Mouse (Mus musculus): Measurements from ENCODE around the gene Slc30a6.

Slc30a6 gene

GRCm38 (mm10) chr17:74395383-74396065 lies at the start of gene Slc30a6:
Slc30a6 (plus strand) TSS chr17:74395608.
- in situ Hi-C loops (cut with MboI, MseI) = loop anchor here (5.0 kb wide), 1 partner anchor 78 kb away; no protein-coding TSS in a partner anchor

DNA sequence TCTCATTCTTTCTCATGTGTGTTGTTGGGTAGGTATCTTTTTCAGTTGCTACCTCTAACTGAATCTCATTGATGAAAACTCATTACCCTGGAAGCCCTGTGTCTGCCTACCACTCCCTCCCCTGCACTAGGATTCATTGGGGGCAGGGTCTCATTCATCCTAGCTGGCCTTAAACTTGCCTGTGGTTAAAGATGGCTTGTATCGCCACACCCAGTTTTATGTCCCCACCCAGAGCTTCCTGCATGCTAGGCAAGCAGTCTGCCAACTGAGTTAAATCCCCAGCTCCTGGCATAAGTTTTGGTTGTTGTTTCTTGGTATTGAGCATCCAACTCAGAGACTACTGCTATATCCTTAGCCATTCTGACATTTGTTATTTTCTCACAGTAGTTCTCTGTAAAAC lies 31.8 kb upstream of the Slc30a6 start:
- in situ Hi-C loops (cut with MboI, MseI) = no loop called here

DNA sequence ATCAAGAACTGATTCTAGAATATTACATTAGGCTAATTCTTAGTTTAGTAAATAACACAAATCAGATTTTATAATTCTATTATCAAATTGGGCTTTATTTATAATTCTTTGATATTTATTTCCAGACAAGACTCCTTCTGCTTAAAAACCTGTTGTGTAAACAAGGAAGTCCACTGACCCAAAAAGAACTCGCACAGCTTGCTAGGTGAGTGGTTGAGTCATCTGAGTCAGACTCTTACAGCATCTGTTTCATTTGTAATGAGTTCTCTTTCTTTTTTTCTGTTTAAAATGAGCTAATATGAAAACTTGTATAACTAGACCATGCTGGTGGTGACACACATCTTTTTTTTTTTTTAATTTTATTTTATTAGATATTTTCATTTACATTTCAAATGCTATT lies 18.5 kb upstream of the Slc30a6 start:
- in situ Hi-C loops (cut with MboI, MseI) = no loop called here

GRCm38 (mm10) chr17:74386657-74387056 lies 8.8 kb upstream of the Slc30a6 start:
- in situ Hi-C loops (cut with MboI, MseI) = no loop called here

- in situ Hi-C loops (cut with MboI, MseI) = no loop called here
These were observed 5.6 kb upstream of the Slc30a6 start for GRCm38 (mm10) chr17:74389847-74390246.

DNA sequence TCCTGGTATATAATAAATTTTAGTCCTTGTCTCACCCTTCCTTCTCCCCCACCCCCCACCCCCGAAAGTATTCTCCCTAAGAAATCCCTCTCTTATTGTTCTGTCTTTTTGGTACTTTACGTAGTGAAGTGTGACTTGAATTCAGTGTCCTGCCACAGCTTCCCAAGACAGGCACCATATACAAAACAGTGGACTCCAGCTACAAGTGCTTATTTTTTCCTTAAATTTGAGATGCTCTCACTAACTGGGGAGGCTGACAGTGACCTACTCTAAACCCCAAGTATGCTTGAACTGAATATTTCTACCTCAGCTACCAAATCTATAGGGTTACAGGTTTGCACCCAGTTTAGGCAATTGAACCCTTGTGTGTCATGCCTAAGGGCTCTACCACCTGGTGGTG lies 1.0 kb upstream of the Slc30a6 start:
- in situ Hi-C loops (cut with MboI, MseI) = no loop called here

- in situ Hi-C loops (cut with MboI, MseI) = loop anchor here (5.0 kb wide), 1 partner anchor 78 kb away; no protein-coding TSS in a partner anchor
These were observed 553 bp upstream of the Slc30a6 start for GRCm38 (mm10) chr17:74394855-74395254.

DNA sequence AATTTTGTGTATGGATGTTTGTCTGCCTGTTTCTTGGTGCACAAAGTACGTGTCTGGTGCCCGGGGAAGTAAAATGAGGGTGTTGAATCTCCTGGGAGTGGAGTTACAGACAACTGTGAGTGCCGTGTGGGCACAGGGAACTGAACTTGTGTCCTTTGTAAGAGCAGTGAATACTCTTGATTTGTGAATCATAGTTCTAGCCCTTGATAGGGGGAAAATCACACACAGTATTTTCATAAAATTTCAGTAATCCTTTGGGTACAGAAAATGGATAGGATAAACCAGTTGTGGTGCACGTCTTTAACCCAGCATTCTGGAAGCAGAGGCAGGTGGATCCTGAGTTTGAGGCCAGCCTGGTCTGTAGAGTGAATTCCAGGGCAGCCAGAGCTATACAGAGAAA lies 1.4 kb downstream of the Slc30a6 start:
- in situ Hi-C loops (cut with MboI, MseI) = loop anchor here (5.0 kb wide), 1 partner anchor 79 kb away; no protein-coding TSS in a partner anchor

DNA sequence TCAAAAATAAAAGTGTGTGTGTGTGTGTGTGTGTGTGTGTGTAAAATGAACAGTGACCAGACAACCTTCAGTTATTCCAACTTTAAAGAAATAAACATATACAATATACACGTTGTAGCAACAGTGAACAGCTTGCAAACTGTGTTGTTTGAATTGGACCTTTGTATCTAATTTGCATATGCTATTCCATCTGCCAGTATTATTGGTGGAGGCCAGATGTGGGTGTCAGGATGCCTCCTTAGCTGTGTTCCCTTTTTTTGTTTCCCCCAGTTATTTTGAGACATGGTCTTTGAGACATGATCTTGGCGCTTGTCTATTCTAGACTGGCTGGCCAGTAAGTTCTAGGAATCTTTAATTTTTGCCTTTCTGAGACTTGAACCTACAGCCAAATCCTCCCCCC lies 1.8 kb downstream of the Slc30a6 start:
- in situ Hi-C loops (cut with MboI, MseI) = loop anchor here (5.0 kb wide), 1 partner anchor 80 kb away; no protein-coding TSS in a partner anchor

- in situ Hi-C loops (cut with MboI, MseI) = loop anchor here (5.0 kb wide), 1 partner anchor 85 kb away; the partner anchor contains the start of gene Yipf4
These were observed 7.2 kb downstream of the Slc30a6 start for GRCm38 (mm10) chr17:74402486-74403222.

- in situ Hi-C loops (cut with MboI, MseI) = no loop called here
These were observed 11.1 kb downstream of the Slc30a6 start for GRCm38 (mm10) chr17:74406487-74406886.

DNA sequence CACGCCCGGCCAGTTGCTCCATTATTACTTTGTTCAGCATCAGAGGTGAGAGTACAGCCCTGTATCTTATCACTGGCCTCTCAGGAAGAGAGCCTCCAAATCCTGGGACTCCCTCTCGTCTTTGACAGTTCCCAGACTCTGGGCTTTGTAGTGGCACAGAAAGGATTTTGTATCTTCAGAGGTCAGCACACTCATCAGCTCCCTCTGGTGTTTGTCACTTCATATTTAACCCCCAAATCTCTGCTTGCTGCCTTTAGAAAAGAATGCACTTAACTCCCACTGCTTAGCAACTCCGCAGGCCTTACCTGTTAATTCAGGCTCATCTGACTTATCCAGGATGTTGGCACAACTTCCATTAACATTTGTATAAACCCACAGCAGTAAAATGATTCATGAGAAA lies 14.3 kb downstream of the Slc30a6 start:
- in situ Hi-C loops (cut with MboI, MseI) = no loop called here

GRCm38 (mm10) chr17:74413324-74413723 lies 17.9 kb downstream of the Slc30a6 start:
- in situ Hi-C loops (cut with MboI, MseI) = no loop called here

DNA sequence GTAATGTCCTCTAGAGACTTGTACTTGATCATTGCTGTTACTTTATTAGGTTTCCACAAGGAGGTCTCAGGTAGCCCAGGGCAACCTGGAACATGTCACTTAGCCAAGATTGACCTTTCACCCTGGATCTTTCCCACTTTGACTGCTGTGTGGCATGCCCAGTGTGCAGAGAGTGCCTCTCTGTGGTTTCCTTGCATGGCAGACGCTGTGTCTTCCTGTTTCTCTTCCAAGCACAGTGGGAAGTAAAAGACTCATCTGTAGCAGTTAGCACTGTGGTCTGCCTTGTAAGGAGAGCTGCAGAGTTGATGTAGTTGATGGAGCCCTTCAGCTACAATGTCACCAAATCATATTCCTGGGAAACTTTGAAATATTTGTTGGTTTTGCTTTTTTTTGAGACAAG lies 19.3 kb downstream of the Slc30a6 start:
- in situ Hi-C loops (cut with MboI, MseI) = no loop called here

- in situ Hi-C loops (cut with MboI, MseI) = no loop called here
These were observed 21.5 kb downstream of the Slc30a6 start for GRCm38 (mm10) chr17:74416841-74417360.

- in situ Hi-C loops (cut with MboI, MseI) = no loop called here
These were observed 22.8 kb downstream of the Slc30a6 start for GRCm38 (mm10) chr17:74418171-74418570.

DNA sequence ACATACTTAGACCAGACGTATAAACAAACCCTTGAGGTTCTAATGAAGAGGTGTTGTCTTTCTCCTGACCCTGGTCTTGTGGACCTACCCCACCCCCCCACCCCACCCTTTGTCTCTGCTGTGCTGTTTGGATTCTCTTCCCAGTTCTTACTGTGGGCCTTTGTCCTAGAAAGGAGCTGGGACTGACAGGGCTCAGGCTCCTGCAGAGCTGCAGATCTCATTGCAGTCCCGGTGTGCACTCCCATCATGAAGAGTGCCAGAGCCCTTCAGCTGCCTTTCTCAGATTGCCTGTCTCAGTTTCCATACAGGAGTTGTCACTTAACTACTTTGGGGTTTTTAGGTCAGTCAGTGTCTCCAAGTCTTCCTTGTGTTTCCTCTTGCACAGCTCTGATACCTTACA lies 25.2 kb downstream of the Slc30a6 start:
- in situ Hi-C loops (cut with MboI, MseI) = no loop called here

GRCm38 (mm10) chr17:74424401-74425005 lies 29.1 kb downstream of the Slc30a6 start:
- in situ Hi-C loops (cut with MboI, MseI) = no loop called here

DNA sequence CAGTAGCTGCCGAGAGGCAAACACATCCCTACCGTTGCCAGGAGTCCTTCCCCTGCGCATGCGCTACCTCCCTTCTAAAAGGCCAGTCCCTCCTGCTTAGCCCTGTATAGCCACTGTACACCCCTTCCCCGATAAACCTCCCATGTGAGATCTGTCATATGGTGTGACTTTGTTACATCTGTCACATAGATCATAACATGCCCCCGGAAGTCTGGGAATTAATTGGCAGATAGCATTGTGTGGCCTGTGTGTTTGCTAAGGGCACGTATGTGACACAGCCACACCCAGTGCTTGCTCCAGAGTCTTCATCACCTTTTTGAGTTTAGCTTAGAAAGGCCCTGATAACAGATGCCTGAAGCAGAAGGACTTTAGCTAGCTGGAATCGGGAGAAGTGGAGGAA lies 34.7 kb downstream of the Slc30a6 start:
- in situ Hi-C loops (cut with MboI, MseI) = no loop called here

- in situ Hi-C loops (cut with MboI, MseI) = no loop called here
These were observed 36.1 kb downstream of the Slc30a6 start for GRCm38 (mm10) chr17:74431481-74431880.

DNA sequence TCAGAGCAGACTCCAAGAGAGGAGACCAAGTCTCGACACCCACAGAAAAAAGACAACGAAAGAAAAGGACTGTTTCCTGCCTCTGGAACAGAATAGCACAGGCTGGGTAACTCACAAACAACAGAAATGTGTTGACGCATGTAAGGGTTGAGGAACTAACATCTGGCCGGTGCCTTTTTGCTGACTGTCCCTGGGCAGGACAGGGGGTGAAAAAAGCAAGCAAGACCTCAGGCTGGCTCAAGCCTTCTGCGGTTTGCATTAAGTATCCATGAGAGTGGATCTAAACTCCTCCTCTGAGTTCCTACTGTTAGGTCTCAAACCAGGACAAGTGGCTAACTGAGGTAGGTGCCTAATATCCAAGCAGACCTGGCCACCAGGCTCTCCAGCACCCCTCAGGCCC lies 37.2 kb downstream of the Slc30a6 start:
- in situ Hi-C loops (cut with MboI, MseI) = no loop called here

- in situ Hi-C loops (cut with MboI, MseI) = no loop called here
These were observed 42.4 kb downstream of the Slc30a6 start for GRCm38 (mm10) chr17:74437762-74438161.
